Mouse (Mus musculus): ENCODE results near the gene Nwd2.

GRCm38 (mm10) chr5:63689084-63689483, 40.2 kb downstream of the Nwd2 start:
- TF ChIP-seq POLR2A (IDR thresholded peaks at IDR 0.05; ENCODE audit: low read depth, low read length) (no peak), CTCF (IDR thresholded peaks at IDR 0.05; ENCODE audit: extremely low read depth, insufficient read depth, insufficient read length, insufficient replicate concordance) (no peak)

Measured in spleen, adult 2 months (tissue).